In genomic region chr17:26547771-26548170, GRCm38 (mm10) we compare ENCODE assay signal across 11 mouse cellular contexts. TPM values are rescaled to one million over a fixed set of nuclear protein-coding genes. Genes with fewer than 3 reads are reported as not detected.
A peak's percentile ranks its signal among the peaks of the same experiment; 100 is the strongest.
DNase-seq lines count a peak whose midpoint lies in the region; ATAC-seq and TF ChIP-seq lines count a peak whose summit lies in the region.
"Had no signal": no experiment of that assay in that cellular context is flagged by ENCODE, and none has a peak within 500 bp of the region (broad histone marks: within the 10 kb centered on the region; RNA-seq: fewer than 3 reads in every experiment).

No protein-coding gene starts in this region.

- H3K36me3 ChIP-seq in embryonic facial prominence, embryonic 12.5 days = no peaks in the 10 kb centered on the region
- H3K36me3 ChIP-seq in limb, embryonic 14.5 days (ENCODE audit: control insufficient read depth, insufficient read depth, low read length) = no peaks in the 10 kb centered on the region
- H3K36me3 ChIP-seq: limb, embryonic 12.5 days had no signal

- peaks cover 8% of the 10 kb centered on the region for H3K4me1 ChIP-seq in embryonic facial prominence, embryonic 12.5 days
- H3K4me1 ChIP-seq in limb, embryonic 14.5 days (ENCODE audit: control insufficient read depth, insufficient read depth, low read length) = peaks cover 3% of the 10 kb centered on the region; the same call in 1 of the 2 replicates

- no peaks in the 10 kb centered on the region for H3K9me3 ChIP-seq in embryonic facial prominence, embryonic 12.5 days
- H3K9me3 ChIP-seq in limb, embryonic 14.5 days (ENCODE audit: control insufficient read depth, low read length) = no peaks in the 10 kb centered on the region
- H3K9me3 ChIP-seq: limb, embryonic 12.5 days had no signal

- DNase-seq in ES-CJ7 (ENCODE audit: low read depth, low spot score) = peak; percentile 52
- peak; percentile 68 to 76 for DNase-seq in heart, postnatal 14 days
- peak; percentile 46 for DNase-seq in limb, embryonic 14.5 days (ENCODE audit: low spot score)
- DNase-seq in T-cell, adult 2 months (ENCODE audit: low spot score) = no peak
- DNase-seq in left cerebral cortex, adult 18-20 months (ENCODE audit: low spot score in 2 of 2) = no peak
- no peak for DNase-seq in thymus, postnatal 14 days
- DNase-seq in testis, postnatal 10 days (ENCODE audit: low spot score) = no peak
- DNase-seq: cerebellum, postnatal 14 days had no signal

- no peak overlapping the region for H3K27ac ChIP-seq in embryonic facial prominence, embryonic 12.5 days
- H3K27ac ChIP-seq in limb, embryonic 14.5 days (replicated peaks; ENCODE audit: low read depth, low read length) = peak overlapping the region; percentile 30; the same call in 1 of the 2 replicates
- H3K27ac ChIP-seq: limb, embryonic 12.5 days had no signal

- H3K4me3 ChIP-seq in embryonic facial prominence, embryonic 12.5 days = no peak overlapping the region
- H3K4me3 ChIP-seq in limb, embryonic 14.5 days (replicated peaks; ENCODE audit: low read length) = no peak overlapping the region
- H3K4me3 ChIP-seq: limb, embryonic 12.5 days; myocyte had no signal

- no peak for ATAC-seq in embryonic facial prominence, embryonic 12.5 days (ENCODE audit: insufficient number of reproducible peaks, insufficient read depth, low FRiP score, low TSS enrichment)
- ATAC-seq in limb, embryonic 14.5 days (ENCODE audit: low FRiP score, low read depth) = peak; percentile 50; the same call in 1 of the 2 replicates

- H3K9ac ChIP-seq in embryonic facial prominence, embryonic 12.5 days = no peak overlapping the region
- no peak overlapping the region for H3K9ac ChIP-seq in limb, embryonic 14.5 days (ENCODE audit: low read depth, low read length, severe bottlenecking)
- H3K9ac ChIP-seq: limb, embryonic 12.5 days had no signal

- intact Hi-C loops in heart, postnatal 14 days (cut with DNase I) = loop anchor here (2.0 to 5.0 kb wide), 2 partner anchors 35 to 39 kb away; no protein-coding TSS in a partner anchor

- 0 out of 2 replicates have a peak overlapping the region, but pooled peaks have one; percentile 2 for H3K4me2 ChIP-seq in embryonic facial prominence, embryonic 12.5 days (replicated peaks)
- H3K4me2 ChIP-seq in limb, embryonic 14.5 days (replicated peaks; ENCODE audit: low read depth, low read length, severe bottlenecking) = no peak overlapping the region
- H3K4me2 ChIP-seq: limb, embryonic 12.5 days had no signal

- TF ChIP-seq POLR2A in limb, embryonic 14.5 days (IDR thresholded peaks at IDR 0.05; ENCODE audit: borderline replicate concordance, extremely low read depth, insufficient read depth, insufficient read length) = no peak

- peaks cover 9% of the 10 kb centered on the region; the same call in 1 of the 2 replicates for H3K27me3 ChIP-seq in embryonic facial prominence, embryonic 12.5 days
- 0 out of 2 replicates have a peak, but pooled peaks cover 5% of the 10 kb centered on the region for H3K27me3 ChIP-seq in limb, embryonic 14.5 days (ENCODE audit: control insufficient read depth, insufficient read depth, low read length)

- 24% methylated on average over 7 of the region's 7 CpGs for WGBS in embryonic facial prominence, embryonic 12.5 days
- 17% methylated on average over 7 of the region's 7 CpGs for WGBS in limb, embryonic 14.5 days

RNA-seq across cellular contexts. Expression of gene Ergic1, which starts 13.5 kb away (rescaled TPM):
- 102 and 103 TPM in 2 replicates for polyA plus RNA-seq in embryonic facial prominence, embryonic 12.5 days (2016; fragmentation: Nextera tagmentation; extraction: Ambion mirVana)
- 10 to 100 TPM; 51.1 to 59.5 TPM for total RNA-seq in heart, postnatal 14 days (2021)
- 222 and 267 TPM in 2 replicates for polyA plus RNA-seq in limb, embryonic 14.5 days (2012; rRNA removed)
- polyA plus RNA-seq in limb, embryonic 14.5 days (2014; fragmentation: Nextera tagmentation; extraction: Ambion mirVana) = 156 and 157 TPM in 2 replicates
- total RNA-seq in left cerebral cortex, adult 18-20 months (2021) = 100 to 1,000 TPM; 150 to 155 TPM

RNA-seq across cellular contexts. Expression of gene Dusp1, which starts 14.2 kb away (rescaled TPM):
- polyA plus RNA-seq in embryonic facial prominence, embryonic 12.5 days (2016; fragmentation: Nextera tagmentation; extraction: Ambion mirVana) = 19.4 and 20.6 TPM in 2 replicates
- 10 to 100 TPM; 91.2 to 99.6 TPM for total RNA-seq in heart, postnatal 14 days (2021)
- polyA plus RNA-seq in limb, embryonic 14.5 days (2012; rRNA removed) = 29.6 and 45.2 TPM in 2 replicates
- polyA plus RNA-seq in limb, embryonic 14.5 days (2014; fragmentation: Nextera tagmentation; extraction: Ambion mirVana) = 25.0 and 27.7 TPM in 2 replicates
- total RNA-seq in left cerebral cortex, adult 18-20 months (2021) = 10 to 100 TPM; 60.7 to 61.5 TPM

Comparison
In these comparisons a context has a peak if more than half of its experiments do, and no peak if none do; other contexts are left out.
1. DNase-seq: peak in ES-CJ7 (single experiment), heart, postnatal 14 days (2 of 2) and limb, embryonic 14.5 days (single experiment); none in T-cell, adult 2 months (single experiment), left cerebral cortex, adult 18-20 months (0 of 2), thymus, postnatal 14 days (single experiment) and testis, postnatal 10 days (single experiment).